Mouse (Mus musculus) hindbrain, embryonic 16.5 days (tissue): ENCODE measurements at regions not wholly inside any gene's neighbourhood (a gene's known extent, or its start where the extent isn't known, plus 50 kb on each side); places are given as distances from the start of the nearest gene placed in this dataset.
"Not testable (repeated sequence)": the region's sequence is repeated elsewhere in the genome, so short reads cannot be mapped to it uniquely, and the experiment has no call there.

ENCODE experiments used
- ATAC-seq: fragments of 200-750 bp; cut with Nextera tagmentation; 2 replicates; pipeline ENCODE4 v1.8.0; 2017; ENCODE audit warnings: moderate TSS enrichment, moderate library complexity
- H3K27ac ChIP-seq: fragments of 300-500 bp; sonication (generic); 2 replicates; pipeline ENCODE4 v1.5.1; 2014; ENCODE audit warnings: low read depth, mild to moderate bottlenecking, control low read depth, low read length, moderate library complexity
- H3K27me3 ChIP-seq: fragments of 300-500 bp; sonication (generic); replicated peaks from 2 replicates; pipeline ENCODE4 v1.6.1; 2014; ENCODE audit warnings: low read length; ENCODE audit not compliant: control insufficient read depth, insufficient read depth
- H3K36me3 ChIP-seq: fragments of 300-500 bp; sonication (generic); 2 replicates; pipeline ENCODE4 v1.6.1; 2014; ENCODE audit warnings: mild to moderate bottlenecking, low read length, moderate library complexity, mixed read lengths; ENCODE audit not compliant: control insufficient read depth, insufficient read depth
- H3K4me1 ChIP-seq: fragments of 300-500 bp; sonication (generic); 2 replicates; pipeline ENCODE4 v1.6.1; 2014; ENCODE audit warnings: low read depth, low read length; ENCODE audit not compliant: control insufficient read depth, insufficient read depth
- H3K4me2 ChIP-seq: fragments of 300-500 bp; sonication (generic); 2 replicates; pipeline ENCODE4 v1.6.1; 2014; ENCODE audit warnings: mild to moderate bottlenecking, low read length, control low read depth, moderate library complexity
- H3K4me3 ChIP-seq: fragments of 300-500 bp; sonication (generic); 2 replicates; pipeline ENCODE4 v1.5.1; 2014; ENCODE audit warnings: mild to moderate bottlenecking, low read length, control low read depth, moderate library complexity
- H3K9ac ChIP-seq: fragments of 300-500 bp; sonication (generic); 2 replicates; pipeline ENCODE4 v1.6.1; 2014; ENCODE audit warnings: low read depth, mild to moderate bottlenecking, control low read depth, low read length, moderate library complexity
- H3K9me3 ChIP-seq: fragments of 300-500 bp; sonication (generic); 2 replicates; pipeline ENCODE4 v1.6.1; 2014; ENCODE audit warnings: mild to moderate bottlenecking, low read length, moderate library complexity; ENCODE audit not compliant: control insufficient read depth
- WGBS: fragments of 180-500 bp; shearing (Covaris S2); extraction: QIAGEN DNeasy Blood & Tissue Kit; methylation state at CpG from one replicate; pipeline ENCODE4 v1.1.7; 2014; 5-methylcytosine and 5-hydroxymethylcytosine counted together

GRCm38 (mm10) chr12:15603885-15604284, 212.8 kb downstream of the Trib2 start:
- Histone ChIP-seq H3K4me2 (no peak overlapping the region), H3K4me1 (peaks cover 4% of the 10 kb centered on the region), H3K9ac (no peak overlapping the region), H3K36me3 (no peaks in the 10 kb centered on the region), H3K4me3 (no peak overlapping the region), H3K27me3 (no peaks in the 10 kb centered on the region), H3K9me3 (no peaks in the 10 kb centered on the region), H3K27ac (no peak overlapping the region)
- ATAC-seq = no peak
- 57% methylated on average over 5 of the region's 5 CpGs for WGBS

DNA sequence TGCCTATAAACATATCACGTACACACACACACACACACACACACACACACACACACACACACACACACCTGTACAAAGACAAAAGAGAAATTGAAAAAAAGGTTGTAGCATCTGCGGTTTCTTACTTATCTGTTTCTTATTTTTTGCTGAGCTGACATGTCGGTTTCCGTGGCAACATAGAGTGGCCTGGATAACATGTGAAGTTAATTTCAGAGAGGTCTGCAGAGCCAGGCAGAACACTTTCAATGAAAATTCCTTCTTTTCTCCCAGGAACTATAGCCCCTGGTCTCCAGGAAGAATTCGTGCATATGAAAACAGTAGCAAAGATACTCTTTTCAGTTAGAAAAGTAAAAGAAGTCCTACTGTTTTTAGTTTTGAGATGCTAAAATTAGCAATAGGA, 213.4 kb downstream of the Trib2 start:
- H3K9ac ChIP-seq = no peak overlapping the region
- no peaks in the 10 kb centered on the region for H3K9me3 ChIP-seq
- no peak overlapping the region for H3K4me3 ChIP-seq
- peaks cover 4% of the 10 kb centered on the region for H3K4me1 ChIP-seq
- H3K4me2 ChIP-seq = no peak overlapping the region
- H3K36me3 ChIP-seq = no peaks in the 10 kb centered on the region
- no peaks in the 10 kb centered on the region for H3K27me3 ChIP-seq
- ATAC-seq = 0 out of 2 replicates have a peak, but pooled peaks have one; percentile 63
- no peak overlapping the region for H3K27ac ChIP-seq
- 44% methylated on average over 5 of the region's 5 CpGs for WGBS

- ATAC-seq = no peak
- no peak overlapping the region for H3K4me3 ChIP-seq
- no peak overlapping the region for H3K27ac ChIP-seq
- H3K27me3 ChIP-seq = no peaks in the 10 kb centered on the region
- no peaks in the 10 kb centered on the region for H3K4me1 ChIP-seq
- no peak overlapping the region for H3K9ac ChIP-seq
- WGBS = 55% methylated on average over 2 of the region's 2 CpGs
- H3K36me3 ChIP-seq = no peaks in the 10 kb centered on the region
- H3K9me3 ChIP-seq = no peaks in the 10 kb centered on the region
- no peak overlapping the region for H3K4me2 ChIP-seq
Measured at GRCm38 (mm10) chr12:15594704-15595103, 222.0 kb downstream of the Trib2 start.

DNA sequence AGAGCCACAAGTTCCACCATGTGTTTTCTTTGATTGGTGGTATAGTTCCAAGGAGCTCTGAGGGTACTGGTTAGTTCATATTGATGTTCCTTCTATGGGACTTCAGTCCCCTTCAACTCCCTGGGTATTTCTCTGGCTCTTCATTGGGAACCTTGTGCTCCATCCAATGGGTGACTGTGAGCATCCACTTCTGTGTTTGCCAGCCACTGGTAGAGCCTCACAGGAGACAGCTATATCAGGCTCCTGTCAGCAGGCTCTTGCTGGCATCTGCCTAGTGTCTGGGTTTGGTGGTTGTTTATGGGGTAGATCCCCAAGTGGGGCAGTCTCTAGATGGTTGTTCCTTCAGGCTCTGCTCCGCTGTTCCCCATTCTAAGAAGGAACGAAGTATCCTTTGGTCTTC, 228.9 kb downstream of the Trib2 start:
- not testable (repeated sequence) for H3K27me3 ChIP-seq, ATAC-seq, H3K9ac ChIP-seq, H3K4me1 ChIP-seq, H3K9me3 ChIP-seq, H3K27ac ChIP-seq, H3K36me3 ChIP-seq, H3K4me3 ChIP-seq, H3K4me2 ChIP-seq
- WGBS = 96% methylated on average over 2 of the region's 2 CpGs

DNA sequence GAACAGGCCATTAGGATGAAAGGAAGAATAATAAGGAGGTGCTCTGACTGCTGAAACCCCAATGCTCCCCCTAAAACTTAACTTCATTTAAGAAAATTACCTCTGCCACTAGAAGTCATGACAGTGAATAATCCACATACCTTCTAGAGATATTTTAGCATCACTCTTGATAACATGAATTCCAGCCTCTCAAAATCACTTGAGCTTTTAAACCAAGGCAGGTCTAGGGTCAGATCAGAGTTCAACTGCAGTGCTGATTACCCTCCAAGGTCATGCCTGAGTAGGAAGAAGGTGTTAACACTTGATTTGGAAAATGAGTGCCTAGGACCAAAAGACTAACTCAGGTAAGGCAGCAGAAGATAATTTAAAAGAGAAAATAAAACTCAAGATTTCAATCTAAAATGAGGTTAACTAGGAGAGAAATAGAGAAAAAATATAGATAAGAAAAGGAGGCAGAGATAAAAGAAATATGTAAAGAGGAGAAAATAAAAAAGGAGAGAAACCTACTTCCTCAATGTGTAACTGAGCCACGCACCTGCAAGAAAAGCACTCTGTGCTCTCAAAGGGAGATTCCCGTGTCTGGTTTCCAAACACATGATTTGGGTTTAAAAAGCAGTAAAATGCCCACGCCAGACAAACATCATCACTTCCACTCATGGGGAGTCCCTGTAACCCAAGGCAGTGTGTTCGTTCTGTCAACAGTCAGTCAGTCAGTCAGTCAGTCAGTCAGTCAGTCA, 229.8 kb downstream of the Trib2 start:
- Histone ChIP-seq H3K36me3 (no peaks in the 10 kb centered on the region), H3K27ac (no peak overlapping the region), H3K27me3 (no peaks in the 10 kb centered on the region), H3K9me3 (no peaks in the 10 kb centered on the region), H3K4me3 (no peak overlapping the region), H3K4me1 (no peaks in the 10 kb centered on the region), H3K9ac (no peak overlapping the region), H3K4me2 (no peak overlapping the region)
- WGBS = 88% methylated on average over 4 of the region's 4 CpGs
- no peak for ATAC-seq

DNA sequence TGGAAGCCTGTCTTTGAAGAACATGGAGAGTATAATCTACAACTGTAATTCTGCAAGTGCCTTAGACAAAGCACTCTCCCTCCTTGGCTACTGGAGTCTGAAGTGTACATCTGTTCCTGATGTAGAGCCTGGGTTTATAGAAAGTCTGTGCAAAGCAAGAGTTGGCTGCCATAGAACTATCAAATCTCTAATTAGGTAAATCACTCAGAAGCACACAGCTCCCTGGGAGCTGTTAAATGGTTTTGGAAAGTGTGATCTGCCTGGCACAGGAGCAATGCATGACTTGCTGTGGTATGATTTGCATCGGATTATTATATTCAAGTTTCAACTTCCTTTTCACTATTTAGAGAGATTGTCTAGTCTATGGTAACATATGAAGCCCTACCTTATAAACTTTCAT, 230.9 kb downstream of the Trib2 start:
- H3K4me3 ChIP-seq = no peak overlapping the region
- ATAC-seq = no peak; the same call in 1 of the 2 replicates
- 63% methylated on average over 1 of the region's 1 CpGs for WGBS
- no peaks in the 10 kb centered on the region for H3K9me3 ChIP-seq
- no peak overlapping the region for H3K4me2 ChIP-seq
- no peaks in the 10 kb centered on the region for H3K4me1 ChIP-seq
- no peaks in the 10 kb centered on the region for H3K27me3 ChIP-seq
- no peaks in the 10 kb centered on the region for H3K36me3 ChIP-seq
- no peak overlapping the region for H3K27ac ChIP-seq
- no peak overlapping the region for H3K9ac ChIP-seq

DNA sequence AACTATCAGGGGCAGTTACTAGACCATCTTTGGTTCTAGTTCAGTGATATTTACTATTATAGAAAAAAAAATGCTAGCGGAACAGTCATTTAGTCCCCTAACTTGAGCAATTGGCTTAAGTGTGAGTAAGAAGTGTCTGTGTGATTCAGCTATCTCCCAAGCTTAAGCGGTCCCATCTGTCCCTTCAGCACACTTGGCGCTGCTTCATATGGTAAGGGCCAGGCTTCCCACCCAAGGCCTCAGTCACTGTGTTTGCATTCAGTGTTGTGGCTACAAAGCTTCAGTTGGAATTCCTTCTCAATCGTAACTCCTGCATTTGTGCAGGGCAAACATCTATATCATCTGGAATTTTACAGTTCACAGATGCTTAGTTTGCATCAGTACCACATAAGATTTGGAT, 232.0 kb downstream of the Trib2 start:
- H3K27ac ChIP-seq = no peak overlapping the region
- no peaks in the 10 kb centered on the region for H3K9me3 ChIP-seq
- ATAC-seq = no peak
- no peak overlapping the region for H3K4me2 ChIP-seq
- H3K9ac ChIP-seq = no peak overlapping the region
- no peaks in the 10 kb centered on the region for H3K36me3 ChIP-seq
- no peaks in the 10 kb centered on the region for H3K27me3 ChIP-seq
- no peak overlapping the region for H3K4me3 ChIP-seq
- 92% methylated on average over 4 of the region's 4 CpGs for WGBS
- H3K4me1 ChIP-seq = no peaks in the 10 kb centered on the region

DNA sequence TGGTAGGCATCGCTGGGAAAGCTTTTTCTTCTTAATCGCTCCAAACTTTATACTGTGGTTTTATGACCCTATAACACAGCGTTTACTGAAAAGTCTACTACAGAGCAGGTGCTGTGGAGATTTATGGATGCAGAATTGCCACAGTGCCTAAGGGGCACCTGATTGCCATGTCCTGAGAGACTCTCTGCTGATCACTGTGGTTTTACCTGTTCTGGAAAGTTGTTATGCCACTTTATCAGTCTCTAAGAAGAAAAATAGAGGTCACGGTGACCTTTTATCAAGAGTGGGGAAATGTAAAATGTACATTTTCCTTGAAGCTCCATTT, 250.0 kb downstream of the Trib2 start:
- Histone ChIP-seq H3K4me1 (no peaks in the 10 kb centered on the region; the same call in 1 of the 2 replicates), H3K4me2 (no peak overlapping the region), H3K36me3 (no peaks in the 10 kb centered on the region), H3K4me3 (no peak overlapping the region), H3K9ac (no peak overlapping the region), H3K9me3 (no peaks in the 10 kb centered on the region), H3K27ac (no peak overlapping the region), H3K27me3 (no peaks in the 10 kb centered on the region)
- no peak for ATAC-seq
- 33% methylated on average over 4 of the region's 4 CpGs for WGBS

GRCm38 (mm10) chr12:15565941-15566784, 250.6 kb downstream of the Trib2 start:
- Histone ChIP-seq H3K27ac (no peak overlapping the region), H3K36me3 (no peaks in the 10 kb centered on the region), H3K4me3 (no peak overlapping the region), H3K4me2 (no peak overlapping the region), H3K9me3 (no peaks in the 10 kb centered on the region), H3K9ac (no peak overlapping the region), H3K27me3 (no peaks in the 10 kb centered on the region), H3K4me1 (no peaks in the 10 kb centered on the region; the same call in 1 of the 2 replicates)
- 28% methylated on average over 3 of the region's 3 CpGs for WGBS
- peak; percentile 68; the same call in 1 of the 2 replicates for ATAC-seq
